ENCODE assay signal across 14 mouse cellular contexts in genomic region chr16:33728427-33728826, GRCm38 (mm10). TPM values are rescaled to one million over a fixed set of nuclear protein-coding genes. Genes with fewer than 3 reads are reported as not detected.
DNase-seq lines count a peak whose midpoint lies in the region; ATAC-seq and TF ChIP-seq lines count a peak whose summit lies in the region.
"Had no signal": no experiment of that assay in that cellular context is flagged by ENCODE, and none has a peak within 500 bp of the region (broad histone marks: within the 10 kb centered on the region; RNA-seq: fewer than 3 reads in every experiment).

No protein-coding gene starts in this region.

- no peak for TF ChIP-seq EP300 in lung, postnatal 0 days (IDR thresholded peaks at IDR 0.05)

- TF ChIP-seq POLR2A in kidney, adult 2 months (IDR thresholded peaks at IDR 0.05; ENCODE audit: low read depth, low read length), result no peak

- peak; percentile 54 for DNase-seq in embryo, embryonic 10 days (ENCODE audit: low spot score)
- no peak for DNase-seq in embryo, embryonic 11 days
- no peak for DNase-seq in kidney, adult 2 months
- DNase-seq in lung, postnatal 0 days (ENCODE audit: low spot score), result no peak
- no peak for DNase-seq in lung, adult 18-20 months
- DNase-seq in hindbrain, postnatal 0 days (ENCODE audit: low spot score), result peak; percentile 76
- DNase-seq in adrenal gland, adult 8-10 months, result no peak
- DNase-seq: adrenal gland, postnatal 10 days; cerebellum, adult 11-12 months; gastrocnemius, postnatal 25 days had no signal

- WGBS in kidney, adult 2 months, result 50% methylated on average over 13 of the region's 13 CpGs
- 71% methylated on average over 13 of the region's 13 CpGs for WGBS in kidney, embryonic 15.5 days
- WGBS in lung, postnatal 0 days, result 67% methylated on average over 13 of the region's 13 CpGs
- 48% methylated on average over 13 of the region's 13 CpGs for WGBS in hindbrain, postnatal 0 days

- no peak for ATAC-seq in kidney, embryonic 15.5 days (replicated peaks; ENCODE audit: low FRiP score)
- ATAC-seq in lung, postnatal 0 days, result no peak
- peak; percentile 75; the same call in 1 of the 2 replicates for ATAC-seq in hindbrain, postnatal 0 days

- no peaks in the 10 kb centered on the region for H3K36me3 ChIP-seq in kidney, adult 2 months (ENCODE audit: control insufficient read depth, insufficient read depth, low read length)
- H3K36me3 ChIP-seq in kidney, embryonic 15.5 days, result peaks cover 53% of the 10 kb centered on the region
- H3K36me3 ChIP-seq in lung, postnatal 0 days (ENCODE audit: insufficient read depth, low read length), result peaks cover 22% of the 10 kb centered on the region
- peaks cover 7% of the 10 kb centered on the region; the same call in 1 of the 2 replicates for H3K36me3 ChIP-seq in hindbrain, postnatal 0 days (ENCODE audit: insufficient read depth, low read length)

- no peaks in the 10 kb centered on the region for H3K27me3 ChIP-seq in kidney, adult 2 months (replicated peaks; ENCODE audit: control insufficient read depth, insufficient read depth, low read length)
- no peaks in the 10 kb centered on the region for H3K27me3 ChIP-seq in kidney, embryonic 15.5 days
- no peaks in the 10 kb centered on the region for H3K27me3 ChIP-seq in lung, postnatal 0 days (replicated peaks; ENCODE audit: insufficient read depth, low read length)
- H3K27me3 ChIP-seq in hindbrain, postnatal 0 days (ENCODE audit: insufficient read depth, low read length), result no peaks in the 10 kb centered on the region
- H3K27me3 ChIP-seq: heart, embryonic 13.5 days; liver, embryonic 15.5 days; megakaryocyte, embryonic 14.5 days had no signal

- no peak overlapping the region for H3K27ac ChIP-seq in kidney, adult 2 months (ENCODE audit: insufficient read depth, low read depth, low read length)
- no peak overlapping the region for H3K27ac ChIP-seq in kidney, embryonic 15.5 days
- H3K27ac ChIP-seq in lung, postnatal 0 days (ENCODE audit: low read length), result no peak overlapping the region
- no peak overlapping the region for H3K27ac ChIP-seq in hindbrain, postnatal 0 days
- H3K27ac ChIP-seq: heart, embryonic 13.5 days; liver, embryonic 15.5 days had no signal

- TF ChIP-seq CTCF in kidney, adult 2 months (conservative IDR thresholded peaks at IDR 0.05; ENCODE audit: insufficient read depth, insufficient read length, low read depth, low read length), result 0 out of 2 replicates have a peak, but pooled peaks have one; percentile 19
- TF ChIP-seq CTCF in lung, postnatal 0 days (IDR thresholded peaks at IDR 0.05), result peak; percentile 49
- peak; percentile 55 for TF ChIP-seq CTCF in hindbrain, postnatal 0 days (IDR thresholded peaks at IDR 0.05; ENCODE audit: low read depth)

- H3K9me3 ChIP-seq in kidney, embryonic 15.5 days (replicated peaks), result no peaks in the 10 kb centered on the region
- no peaks in the 10 kb centered on the region for H3K9me3 ChIP-seq in lung, postnatal 0 days (ENCODE audit: low read length)
- 0 out of 2 replicates have a peak, but pooled peaks cover 2% of the 10 kb centered on the region for H3K9me3 ChIP-seq in hindbrain, postnatal 0 days (ENCODE audit: low read length)
- H3K9me3 ChIP-seq: liver, embryonic 15.5 days had no signal

- no peaks in the 10 kb centered on the region for H3K4me1 ChIP-seq in kidney, adult 2 months (ENCODE audit: control insufficient read depth, insufficient read depth, low read length)
- H3K4me1 ChIP-seq in kidney, embryonic 15.5 days, result peaks cover 11% of the 10 kb centered on the region
- H3K4me1 ChIP-seq in lung, postnatal 0 days (ENCODE audit: insufficient read depth, low read depth, low read length), result no peaks in the 10 kb centered on the region
- H3K4me1 ChIP-seq in hindbrain, postnatal 0 days (ENCODE audit: insufficient read depth, low read length), result no peaks in the 10 kb centered on the region

- H3K9ac ChIP-seq in kidney, embryonic 15.5 days, result no peak overlapping the region
- H3K9ac ChIP-seq in lung, postnatal 0 days (replicated peaks; ENCODE audit: low read depth), result no peak overlapping the region
- H3K9ac ChIP-seq in hindbrain, postnatal 0 days (replicated peaks; ENCODE audit: low read length), result no peak overlapping the region
- H3K9ac ChIP-seq: heart, embryonic 13.5 days; liver, embryonic 15.5 days had no signal

- H3K4me2 ChIP-seq in kidney, embryonic 15.5 days, result no peak overlapping the region
- H3K4me2 ChIP-seq in lung, postnatal 0 days (replicated peaks; ENCODE audit: low read depth, low read length), result no peak overlapping the region
- H3K4me2 ChIP-seq in hindbrain, postnatal 0 days (ENCODE audit: low read depth, low read length), result no peak overlapping the region
- H3K4me2 ChIP-seq: heart, embryonic 13.5 days; liver, embryonic 15.5 days had no signal

- no peak overlapping the region for H3K4me3 ChIP-seq in kidney, adult 2 months (ENCODE audit: insufficient read depth, low read depth, low read length)
- H3K4me3 ChIP-seq in kidney, embryonic 15.5 days (replicated peaks), result no peak overlapping the region
- no peak overlapping the region for H3K4me3 ChIP-seq in lung, postnatal 0 days (ENCODE audit: low read depth, low read length)
- no peak overlapping the region for H3K4me3 ChIP-seq in hindbrain, postnatal 0 days (ENCODE audit: low read length)
- H3K4me3 ChIP-seq: heart, embryonic 13.5 days; liver, embryonic 15.5 days; megakaryocyte, embryonic 14.5 days had no signal

RNA-seq across cellular contexts. Expression of gene Heg1, which starts 44.3 kb away (rescaled TPM):
- 26.7 and 28.4 TPM in 2 replicates for polyA plus RNA-seq in kidney, adult 2 months (2012; rRNA removed)
- 18.4 and 19.9 TPM in 2 replicates for polyA plus RNA-seq in kidney, embryonic 15.5 days (2015; fragmentation: Nextera tagmentation; extraction: Ambion mirVana)
- polyA plus RNA-seq in lung, postnatal 0 days (2015; fragmentation: Nextera tagmentation; extraction: Ambion mirVana), result 33.5 and 36.2 TPM in 2 replicates
- total RNA-seq in hindbrain, postnatal 0 days (2014; rRNA removed), result 22.8 and 30.4 TPM in 2 replicates
- 7.2 and 8.1 TPM in 2 replicates for polyA plus RNA-seq in hindbrain, postnatal 0 days (2015; fragmentation: Nextera tagmentation; extraction: Ambion mirVana)
- total RNA-seq in adrenal gland, adult 8-10 months (2022), result 10 to 100 TPM; 52.8 to 69.3 (median 61.5) TPM

Comparison
In these comparisons a context has a peak if more than half of its experiments do, and no peak if none do; other contexts are left out.
1. DNase-seq: peak in embryo, embryonic 10 days (single experiment) and hindbrain, postnatal 0 days (single experiment); none in embryo, embryonic 11 days (single experiment), kidney, adult 2 months (single experiment), lung, postnatal 0 days (single experiment), lung, adult 18-20 months (0 of 2) and adrenal gland, adult 8-10 months (single experiment).
2. Peak in every context shown above with its lines, with median percentiles within 50 percentile points of each other: CTCF ChIP-seq.